Mouse (Mus musculus): ENCODE measurements around the gene Tspan4. TPM values are rescaled to one million over a fixed set of nuclear protein-coding genes. Genes with fewer than 3 reads are reported as not detected.

Gene Tspan4
- total and polyA plus RNA-seq, 3 experiments = 13.5 to 28.7 (median 15.3) TPM

DNA sequence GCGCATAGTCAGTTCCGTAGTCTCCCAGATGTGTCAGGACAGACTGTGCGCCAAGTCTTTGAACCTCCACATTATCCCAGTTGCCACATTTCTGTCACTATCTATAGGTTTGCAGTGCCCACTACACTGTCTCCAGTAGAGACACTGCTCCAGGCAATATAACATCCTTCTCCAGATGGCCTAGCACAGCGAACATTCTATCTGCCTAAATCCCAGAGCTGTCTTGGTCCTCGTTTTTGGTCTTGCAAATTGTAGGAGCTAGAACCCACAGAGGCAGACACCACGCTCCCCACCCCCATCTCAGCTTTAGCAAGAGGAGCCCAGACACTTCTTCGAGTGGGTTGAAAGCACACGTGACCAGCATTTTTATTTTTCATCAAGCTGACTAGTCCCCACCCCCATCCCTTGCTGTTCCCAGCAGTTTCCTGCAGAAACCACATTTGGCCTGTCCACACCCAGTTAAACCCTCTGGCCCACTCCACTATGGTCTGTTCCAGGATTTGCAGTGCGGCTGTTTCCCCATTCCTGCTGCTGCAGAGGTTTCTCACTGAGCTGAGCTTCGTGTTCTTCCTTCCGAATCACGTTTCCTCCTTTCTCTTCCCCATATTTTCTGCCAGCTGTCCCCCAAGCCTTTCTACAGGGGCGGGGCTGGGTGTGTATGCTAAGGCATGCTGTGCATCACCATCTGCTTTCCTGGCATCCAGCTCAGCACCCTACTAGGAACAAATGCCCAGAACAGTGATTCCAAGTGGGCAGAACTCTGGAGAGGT lies 65.5 kb downstream of the Tspan4 start:
- peaks cover 20% of the 10 kb centered on the region for H3K27me3 ChIP-seq (ENCODE audit: insufficient read depth, low read length)
- peaks cover 34% of the 10 kb centered on the region for H3K4me1 ChIP-seq (ENCODE audit: insufficient read depth, low read depth, low read length)
- H3K36me3 ChIP-seq (replicated peaks) = peaks cover 19% of the 10 kb centered on the region
- no peak for DNase-seq (ENCODE audit: low spot score)
- TF ChIP-seq GATA1 (IDR thresholded peaks at IDR 0.05; ENCODE audit: borderline replicate concordance, low read length) (no peak), GATA2 (IDR thresholded peaks at IDR 0.05; ENCODE audit: borderline replicate concordance, low read depth, low read length) (no peak), CTCF (IDR thresholded peaks at IDR 0.05; ENCODE audit: low read depth, low read length) (no peak)
- H3K4me3 ChIP-seq (ENCODE audit: low read depth, low read length) = peak overlapping the region; percentile 89
- no peak for ATAC-seq (ENCODE audit: extremely low read depth, insufficient number of reproducible peaks, low FRiP score, poor library complexity, severe bottlenecking)
- H3K9me3 ChIP-seq (replicated peaks) = no peaks in the 10 kb centered on the region

DNA sequence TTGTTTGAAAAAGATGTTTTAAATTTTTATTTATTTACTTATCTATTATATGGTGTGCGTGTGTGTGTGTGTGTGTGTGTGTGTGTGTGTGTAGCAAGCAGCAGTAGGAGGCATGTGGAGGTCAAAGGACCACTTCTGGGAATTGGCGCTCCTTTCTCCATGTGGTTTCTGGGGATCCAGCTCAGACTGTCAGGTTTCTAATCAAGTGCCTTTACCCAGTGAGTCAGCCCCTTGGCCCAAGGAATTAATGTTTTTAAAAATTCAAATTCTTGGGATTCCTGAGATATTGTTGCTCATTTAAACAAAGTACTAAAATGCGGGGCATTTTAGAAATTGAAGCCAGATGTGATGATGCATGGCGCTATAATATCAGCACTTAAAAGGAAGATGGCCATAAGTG lies 66.6 kb downstream of the Tspan4 start:
- no peak for ATAC-seq (ENCODE audit: extremely low read depth, insufficient number of reproducible peaks, low FRiP score, poor library complexity, severe bottlenecking)
- Histone ChIP-seq H3K4me3 (ENCODE audit: low read depth, low read length) (no peak overlapping the region), H3K36me3 (replicated peaks) (peaks cover 13% of the 10 kb centered on the region), H3K9me3 (replicated peaks) (no peaks in the 10 kb centered on the region), H3K27me3 (ENCODE audit: insufficient read depth, low read length) (peaks cover 25% of the 10 kb centered on the region), H3K4me1 (ENCODE audit: insufficient read depth, low read depth, low read length) (peaks cover 34% of the 10 kb centered on the region)
- no peak for DNase-seq (ENCODE audit: low spot score)
- no peak for TF ChIP-seq GATA1 (IDR thresholded peaks at IDR 0.05; ENCODE audit: borderline replicate concordance, low read length)
- no peak for TF ChIP-seq TAL1 (conservative IDR thresholded peaks at IDR 0.05; ENCODE audit: low read depth, low read length)
- TF ChIP-seq POLR2AphosphoS5 (IDR thresholded peaks at IDR 0.05; ENCODE audit: insufficient replicate concordance, low read depth, low read length) = no peak
- no peak for TF ChIP-seq CTCF (IDR thresholded peaks at IDR 0.05; ENCODE audit: low read depth, low read length)
- TF ChIP-seq GATA2 (IDR thresholded peaks at IDR 0.05; ENCODE audit: borderline replicate concordance, low read depth, low read length) = no peak

- no peak for TF ChIP-seq POLR2AphosphoS5 (IDR thresholded peaks at IDR 0.05; ENCODE audit: insufficient replicate concordance, low read depth, low read length)
- no peak for TF ChIP-seq TAL1 (conservative IDR thresholded peaks at IDR 0.05; ENCODE audit: low read depth, low read length)
- no peak for TF ChIP-seq GATA1 (IDR thresholded peaks at IDR 0.05; ENCODE audit: borderline replicate concordance, low read length)
- no peak for TF ChIP-seq CTCF (IDR thresholded peaks at IDR 0.05; ENCODE audit: low read depth, low read length)
- no peak for TF ChIP-seq GATA2 (IDR thresholded peaks at IDR 0.05; ENCODE audit: borderline replicate concordance, low read depth, low read length)
- Histone ChIP-seq H3K9me3 (replicated peaks) (no peaks in the 10 kb centered on the region), H3K36me3 (replicated peaks) (peaks cover 9% of the 10 kb centered on the region), H3K4me1 (ENCODE audit: insufficient read depth, low read depth, low read length) (peaks cover 34% of the 10 kb centered on the region), H3K27me3 (ENCODE audit: insufficient read depth, low read length) (peaks cover 25% of the 10 kb centered on the region), H3K4me3 (ENCODE audit: low read depth, low read length) (no peak overlapping the region)
- no peak for DNase-seq (ENCODE audit: low spot score)
- no peak for ATAC-seq (ENCODE audit: extremely low read depth, insufficient number of reproducible peaks, low FRiP score, poor library complexity, severe bottlenecking)
These were observed 67.5 kb downstream of the Tspan4 start for GRCm38 (mm10) chr7:141542588-141542987.

Other genes with a start within 250 kb of the Tspan4 start
Only the 20 nearest of the 22 such genes appear.
- 1.6 and 2.5 TPM in 2 replicates for gene Irf7, start 208.8 kb upstream of the Tspan4 start, total RNA-seq (2014; fragmentation: Nextera tagmentation)
- gene Irf7, start 208.8 kb upstream of the Tspan4 start, total RNA-seq (2017) = 6.2 and 6.8 TPM in 2 replicates
- 12.9 and 17.6 TPM in 2 replicates for gene Irf7, start 208.8 kb upstream of the Tspan4 start, polyA plus RNA-seq (2012)
- gene Cdhr5, start 198.5 kb upstream of the Tspan4 start, total RNA-seq (2014; fragmentation: Nextera tagmentation) = not detected in 2 replicates
- 0.05 TPM in 1 of 2 replicates, not detected in the other for gene Cdhr5, start 198.5 kb upstream of the Tspan4 start, total RNA-seq (2017)
- gene Cdhr5, start 198.5 kb upstream of the Tspan4 start, polyA plus RNA-seq (2012) = not detected in 2 replicates
- not detected in 2 replicates for gene Sct, start 196.1 kb upstream of the Tspan4 start, total RNA-seq (2014; fragmentation: Nextera tagmentation)
- not detected in 2 replicates for gene Sct, start 196.1 kb upstream of the Tspan4 start, total RNA-seq (2017)
- gene Sct, start 196.1 kb upstream of the Tspan4 start, polyA plus RNA-seq (2012) = not detected in 2 replicates
- gene Drd4, start 183.2 kb upstream of the Tspan4 start, total RNA-seq (2014; fragmentation: Nextera tagmentation) = not detected in 2 replicates
- gene Drd4, start 183.2 kb upstream of the Tspan4 start, total RNA-seq (2017) = 0.38 TPM in 1 of 2 replicates, not detected in the other
- not detected in 2 replicates for gene Drd4, start 183.2 kb upstream of the Tspan4 start, polyA plus RNA-seq (2012)
- 35.3 and 41.2 TPM in 2 replicates for gene Deaf1, start 147.6 kb upstream of the Tspan4 start, total RNA-seq (2014; fragmentation: Nextera tagmentation)
- 22.9 and 27.0 TPM in 2 replicates for gene Deaf1, start 147.6 kb upstream of the Tspan4 start, total RNA-seq (2017)
- gene Deaf1, start 147.6 kb upstream of the Tspan4 start, polyA plus RNA-seq (2012) = 55.8 and 61.7 TPM in 2 replicates
- gene Tmem80, start 147.5 kb upstream of the Tspan4 start, total RNA-seq (2014; fragmentation: Nextera tagmentation) = 22.5 and 24.4 TPM in 2 replicates
- gene Tmem80, start 147.5 kb upstream of the Tspan4 start, total RNA-seq (2017) = 18.0 and 18.3 TPM in 2 replicates
- gene Tmem80, start 147.5 kb upstream of the Tspan4 start, polyA plus RNA-seq (2012) = 8.4 and 9.0 TPM in 2 replicates
- not detected in 2 replicates for gene Eps8l2, start 136.4 kb upstream of the Tspan4 start, total RNA-seq (2014; fragmentation: Nextera tagmentation)
- gene Eps8l2, start 136.4 kb upstream of the Tspan4 start, total RNA-seq (2017) = 0.33 TPM in 1 of 2 replicates, not detected in the other
- gene Eps8l2, start 136.4 kb upstream of the Tspan4 start, polyA plus RNA-seq (2012) = not detected in 2 replicates
- 59.1 and 68.2 TPM in 2 replicates for gene Taldo1, start 83.0 kb upstream of the Tspan4 start, total RNA-seq (2014; fragmentation: Nextera tagmentation)
- 514 and 659 TPM in 2 replicates for gene Taldo1, start 83.0 kb upstream of the Tspan4 start, total RNA-seq (2017)
- gene Taldo1, start 83.0 kb upstream of the Tspan4 start, polyA plus RNA-seq (2012) = 207 and 336 TPM in 2 replicates
- gene Gatd1, start 61.1 kb upstream of the Tspan4 start, total RNA-seq (2014; fragmentation: Nextera tagmentation) = 22.6 and 30.8 TPM in 2 replicates
- gene Gatd1, start 61.1 kb upstream of the Tspan4 start, total RNA-seq (2017) = 23.8 and 23.9 TPM in 2 replicates
- gene Gatd1, start 61.1 kb upstream of the Tspan4 start, polyA plus RNA-seq (2012) = 15.4 and 16.5 TPM in 2 replicates
- gene Cend1, start 45.7 kb upstream of the Tspan4 start, total RNA-seq (2014; fragmentation: Nextera tagmentation) = not detected in 2 replicates
- not detected in 2 replicates for gene Cend1, start 45.7 kb upstream of the Tspan4 start, total RNA-seq (2017)
- gene Cend1, start 45.7 kb upstream of the Tspan4 start, polyA plus RNA-seq (2012) = not detected in 2 replicates
- 16.3 and 20.8 TPM in 2 replicates for gene Slc25a22, start 37.3 kb upstream of the Tspan4 start, total RNA-seq (2014; fragmentation: Nextera tagmentation)
- gene Slc25a22, start 37.3 kb upstream of the Tspan4 start, total RNA-seq (2017) = 3.7 and 3.8 TPM in 2 replicates
- 51.8 and 54.9 TPM in 2 replicates for gene Slc25a22, start 37.3 kb upstream of the Tspan4 start, polyA plus RNA-seq (2012)
- gene Pidd1, start 31.2 kb upstream of the Tspan4 start, total RNA-seq (2014; fragmentation: Nextera tagmentation) = 22.9 and 29.6 TPM in 2 replicates
- gene Pidd1, start 31.2 kb upstream of the Tspan4 start, total RNA-seq (2017) = 8.8 and 8.9 TPM in 2 replicates
- gene Pidd1, start 31.2 kb upstream of the Tspan4 start, polyA plus RNA-seq (2012) = 40.1 and 59.6 TPM in 2 replicates
- gene Rplp2, start 27.9 kb upstream of the Tspan4 start, total RNA-seq (2014; fragmentation: Nextera tagmentation) = 939 and 1,045 TPM in 2 replicates
- gene Rplp2, start 27.9 kb upstream of the Tspan4 start, total RNA-seq (2017) = 1,867 and 2,370 TPM in 2 replicates
- gene Rplp2, start 27.9 kb upstream of the Tspan4 start, polyA plus RNA-seq (2012) = 5,272 and 6,746 TPM in 2 replicates
- 23.6 and 26.7 TPM in 2 replicates for gene Pnpla2, start 20.0 kb upstream of the Tspan4 start, total RNA-seq (2014; fragmentation: Nextera tagmentation)
- 7.1 and 9.9 TPM in 2 replicates for gene Pnpla2, start 20.0 kb upstream of the Tspan4 start, total RNA-seq (2017)
- gene Pnpla2, start 20.0 kb upstream of the Tspan4 start, polyA plus RNA-seq (2012) = 49.9 and 50.5 TPM in 2 replicates
- not detected in 2 replicates for gene Cracr2b, start 14.1 kb upstream of the Tspan4 start, total RNA-seq (2014; fragmentation: Nextera tagmentation)
- gene Cracr2b, start 14.1 kb upstream of the Tspan4 start, total RNA-seq (2017) = 0.44 TPM in 1 of 2 replicates, not detected in the other
- gene Cracr2b, start 14.1 kb upstream of the Tspan4 start, polyA plus RNA-seq (2012) = not detected in 2 replicates
- 6.4 and 13.8 TPM in 2 replicates for gene Cd151, start 7.8 kb upstream of the Tspan4 start, total RNA-seq (2014; fragmentation: Nextera tagmentation)
- 18.1 and 24.3 TPM in 2 replicates for gene Cd151, start 7.8 kb upstream of the Tspan4 start, total RNA-seq (2017)
- gene Cd151, start 7.8 kb upstream of the Tspan4 start, polyA plus RNA-seq (2012) = 8.0 and 13.3 TPM in 2 replicates
- gene Polr2l, start 108 bp upstream of the Tspan4 start, total RNA-seq (2014; fragmentation: Nextera tagmentation) = 13.0 and 18.7 TPM in 2 replicates
- gene Polr2l, start 108 bp upstream of the Tspan4 start, total RNA-seq (2017) = 61.0 and 66.9 TPM in 2 replicates
- gene Polr2l, start 108 bp upstream of the Tspan4 start, polyA plus RNA-seq (2012) = 58.3 and 69.4 TPM in 2 replicates
- gene Chid1, start 64.6 kb downstream of the Tspan4 start, total RNA-seq (2014; fragmentation: Nextera tagmentation) = 15.4 and 19.4 TPM in 2 replicates
- 25.1 and 32.5 TPM in 2 replicates for gene Chid1, start 64.6 kb downstream of the Tspan4 start, total RNA-seq (2017)
- 14.4 and 19.2 TPM in 2 replicates for gene Chid1, start 64.6 kb downstream of the Tspan4 start, polyA plus RNA-seq (2012)
- 1.0 and 3.2 TPM in 2 replicates for gene Ap2a2, start 86.9 kb downstream of the Tspan4 start, total RNA-seq (2014; fragmentation: Nextera tagmentation)
- 4.5 and 5.3 TPM in 2 replicates for gene Ap2a2, start 86.9 kb downstream of the Tspan4 start, total RNA-seq (2017)
- 2.8 TPM in 2 replicates for gene Ap2a2, start 86.9 kb downstream of the Tspan4 start, polyA plus RNA-seq (2012)
- not detected in 2 replicates for gene Muc6, start 180.1 kb downstream of the Tspan4 start, total RNA-seq (2014; fragmentation: Nextera tagmentation)
- gene Muc6, start 180.1 kb downstream of the Tspan4 start, total RNA-seq (2017) = 0.22 and 0.23 TPM in 2 replicates
- gene Muc6, start 180.1 kb downstream of the Tspan4 start, polyA plus RNA-seq (2012) = not detected in 2 replicates